Mouse (Mus musculus): ENCODE data around the gene Mlxip.

Gene Mlxip

DNA sequence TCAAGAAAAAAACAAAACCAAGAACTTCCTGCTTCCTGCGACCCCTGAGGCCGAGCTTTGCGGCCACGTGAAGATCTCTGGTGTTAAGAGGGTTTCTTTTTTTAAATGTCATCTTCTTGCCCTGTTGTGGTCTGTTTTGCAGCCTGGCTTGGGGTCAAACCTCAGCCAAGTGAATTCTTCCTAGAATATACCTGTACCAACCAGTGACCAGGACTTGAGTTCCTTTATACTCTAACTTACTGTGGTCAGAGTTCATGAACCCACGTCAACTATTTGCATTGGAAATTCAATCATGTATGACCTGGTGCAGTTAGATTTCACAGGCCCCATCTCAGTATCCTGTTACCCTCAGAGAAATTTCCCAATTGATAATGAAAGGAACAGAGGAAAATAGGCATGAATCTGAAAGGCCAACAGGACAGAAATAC is 15.1 kb upstream of the Mlxip start:
- no peak for DNase-seq (ENCODE audit: extremely low read depth, insufficient read length, low spot score)

DNA sequence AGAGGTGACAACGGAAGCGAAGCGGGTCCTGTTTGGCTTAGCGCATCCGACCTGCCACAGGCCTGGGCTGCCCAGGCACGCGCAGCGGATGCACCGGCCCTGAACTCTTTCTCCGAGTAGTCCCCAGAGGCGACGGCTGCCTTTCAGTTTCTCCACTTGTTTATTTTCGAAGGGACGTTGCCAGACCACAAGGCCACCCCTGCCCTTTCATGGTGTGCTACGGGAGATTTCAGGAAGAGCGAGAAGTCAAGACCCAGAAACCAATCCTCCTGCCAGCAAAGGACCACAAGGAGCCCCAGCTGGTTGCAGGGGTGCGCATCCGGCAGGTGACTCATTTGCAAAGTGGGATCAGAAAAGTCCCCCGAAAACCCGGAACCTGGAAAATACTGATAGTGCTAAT is 12.6 kb upstream of the Mlxip start:
- DNase-seq (ENCODE audit: extremely low read depth, insufficient read length, low spot score): peak; percentile 80

DNA sequence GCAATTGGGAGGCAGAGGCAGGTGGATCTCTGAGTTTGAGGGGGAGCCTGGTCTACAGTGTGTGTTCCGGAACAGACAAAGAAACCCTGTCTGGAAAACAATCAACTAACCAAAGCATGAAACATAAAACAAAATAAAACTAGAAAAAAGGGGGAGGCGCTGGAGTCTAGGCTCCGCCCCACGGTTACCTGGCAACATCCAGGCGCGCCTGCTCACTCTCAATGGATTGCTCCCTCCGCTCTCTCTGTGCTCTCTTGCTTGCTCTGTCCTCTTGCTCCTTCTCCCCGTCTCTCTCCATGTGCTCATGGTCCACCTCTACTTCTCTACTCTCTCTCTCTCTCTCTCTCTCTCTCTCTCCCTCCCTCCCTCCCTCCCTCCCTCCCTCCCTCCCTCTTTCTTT is 11.9 kb upstream of the Mlxip start:
- DNase-seq (ENCODE audit: extremely low read depth, insufficient read length, low spot score): no peak

DNA sequence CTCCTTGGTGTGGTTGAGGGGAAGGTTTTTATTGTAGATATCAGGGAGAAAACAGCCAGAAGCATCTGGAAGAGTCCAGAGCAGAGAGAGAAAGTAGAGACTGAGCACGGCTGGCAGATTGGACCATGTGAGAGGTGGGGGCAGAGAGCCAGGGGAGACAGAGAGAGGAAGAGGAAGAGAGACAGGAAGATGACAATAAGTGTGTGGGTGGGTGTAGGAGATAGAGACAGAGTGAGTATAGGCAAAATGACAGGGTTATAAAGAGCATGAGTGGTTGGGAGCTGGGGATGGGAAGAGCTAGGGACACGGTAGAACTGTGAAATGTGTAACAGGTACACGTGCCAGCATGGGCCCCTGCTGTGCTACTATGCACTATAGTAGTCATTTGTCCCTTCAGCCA is 6.1 kb upstream of the Mlxip start:
- no peak for DNase-seq (ENCODE audit: extremely low read depth, insufficient read length, low spot score)

DNA sequence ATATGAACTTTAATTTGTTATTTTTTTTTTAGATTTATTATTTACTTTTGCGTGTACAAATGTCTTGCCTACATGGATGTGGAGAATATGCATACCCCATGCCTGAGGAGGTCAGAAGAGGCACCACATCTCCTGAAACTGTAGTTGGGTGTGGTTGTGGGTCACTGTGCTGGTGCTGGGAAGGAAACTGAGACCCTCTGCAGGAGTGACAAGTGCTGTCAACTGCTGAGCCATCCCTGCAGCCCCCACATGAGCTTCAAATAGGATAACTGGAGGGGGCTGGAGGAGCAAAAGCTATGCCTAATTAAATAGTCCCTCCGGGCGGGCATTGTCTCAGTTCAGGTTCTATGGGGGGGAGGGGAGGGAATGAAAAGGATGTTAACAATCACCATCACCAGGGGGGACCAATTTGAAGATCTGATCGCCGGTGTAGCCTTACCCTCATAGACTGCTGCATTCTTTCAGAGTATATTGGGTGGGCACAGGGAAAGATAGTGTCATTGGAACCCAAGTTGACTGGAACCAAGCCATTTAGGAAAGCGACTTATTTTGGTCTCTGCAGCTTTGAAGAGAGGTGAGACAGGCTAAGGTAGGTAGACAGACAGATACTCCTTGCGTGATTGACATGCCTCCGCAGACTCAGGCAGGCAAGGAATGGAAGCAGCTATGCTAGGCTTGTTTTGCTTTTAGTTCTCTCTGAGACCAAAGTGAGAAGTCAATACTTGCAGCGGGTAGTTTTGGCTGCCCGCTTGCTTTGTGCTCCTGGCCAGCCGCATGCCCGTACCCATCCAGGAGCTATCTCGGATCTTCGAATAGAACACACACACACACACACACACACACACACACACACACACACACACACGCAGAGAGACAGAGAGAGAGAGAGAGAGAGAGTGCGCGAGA is 3.8 kb upstream of the Mlxip start:
- DNase-seq (ENCODE audit: extremely low read depth, insufficient read length, low spot score): no peak

DNA sequence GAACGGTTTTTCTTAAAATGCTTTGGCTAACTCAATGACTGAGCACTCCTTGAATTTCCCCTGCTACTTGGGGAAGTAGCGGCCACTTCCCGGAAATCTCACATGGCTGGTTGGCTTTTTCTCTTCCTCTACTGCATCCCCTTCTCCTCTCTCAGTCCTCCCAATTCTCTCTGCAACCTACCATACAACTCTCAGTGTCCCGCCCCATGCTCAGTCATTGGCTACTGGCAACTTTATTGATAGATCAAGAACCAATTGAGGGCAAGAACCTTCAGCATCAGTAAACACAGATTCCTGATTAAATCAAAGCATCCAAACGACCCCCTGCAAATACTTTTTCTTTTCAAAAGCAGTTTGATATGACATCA is 3.2 kb upstream of the Mlxip start:
- DNase-seq (ENCODE audit: extremely low read depth, insufficient read length, low spot score): no peak

DNA sequence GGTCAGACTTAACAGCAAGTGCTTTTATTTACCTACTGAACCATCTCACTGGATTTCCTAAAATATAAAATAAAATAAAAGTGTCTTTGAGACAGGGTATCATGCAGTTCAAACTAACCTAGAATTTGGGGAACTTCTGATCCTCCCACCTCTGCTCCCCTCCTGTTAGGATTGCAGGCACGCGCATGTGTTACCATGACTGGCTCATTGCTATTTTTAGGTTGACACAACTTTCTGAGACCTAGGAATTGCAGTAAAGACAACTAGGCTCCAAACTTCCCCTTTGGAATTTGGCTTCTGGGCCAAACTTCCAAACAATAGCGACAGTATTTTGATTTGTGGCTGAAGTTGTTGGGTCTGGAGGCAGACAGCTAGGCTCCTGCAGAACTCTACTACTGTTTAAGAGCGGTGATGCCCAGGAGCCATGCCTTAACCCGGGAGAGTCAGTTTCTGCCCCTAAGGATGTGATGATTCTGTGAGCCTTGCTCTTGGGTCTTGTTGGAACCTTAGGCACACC is 754 bp upstream of the Mlxip start:
- DNase-seq (ENCODE audit: extremely low read depth, insufficient read length, low spot score): no peak

DNA sequence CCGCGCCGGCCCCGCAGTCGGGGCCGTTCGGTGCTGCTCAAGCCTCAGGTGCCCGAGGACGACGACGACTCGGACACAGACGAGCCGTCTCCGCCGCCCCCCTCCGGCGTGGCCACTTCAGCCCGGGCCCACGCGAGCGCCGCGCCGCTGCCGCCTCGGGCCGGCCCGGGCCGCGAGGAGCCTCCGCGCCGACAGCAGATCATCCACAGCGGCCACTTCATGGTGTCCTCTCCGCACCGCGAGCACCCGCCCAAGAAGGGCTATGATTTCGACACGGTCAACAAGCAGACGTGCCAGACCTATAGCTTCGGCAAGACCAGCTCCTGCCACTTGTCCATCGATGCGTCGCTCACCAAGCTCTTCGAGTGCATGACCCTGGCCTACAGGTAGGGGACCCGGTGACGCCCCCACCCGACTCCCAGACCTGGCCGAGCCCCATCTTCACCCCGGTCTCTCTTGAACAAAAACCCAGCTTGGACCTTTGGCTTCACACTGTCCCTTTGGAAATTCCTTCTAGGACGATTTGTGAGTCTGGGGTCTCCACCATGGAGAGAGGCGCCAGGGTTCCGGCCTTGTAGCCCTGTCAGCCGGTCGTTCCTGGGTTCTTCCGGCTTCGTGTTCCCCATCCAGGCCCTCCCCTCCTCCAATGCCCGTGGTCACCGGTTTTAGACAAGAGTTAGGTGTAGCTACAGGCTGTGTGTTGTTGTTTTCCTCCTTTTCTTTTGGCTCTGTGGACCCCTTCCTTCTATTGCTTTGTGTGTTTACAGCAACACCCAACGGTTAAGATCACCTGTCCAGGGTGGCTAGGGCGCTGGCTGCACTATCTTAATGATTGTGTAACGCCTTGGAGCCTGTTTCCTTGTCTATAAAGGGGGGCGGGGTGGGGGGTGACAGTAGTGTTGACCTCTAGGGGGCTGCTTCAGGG is 621 bp downstream of the Mlxip start:
- DNase-seq (ENCODE audit: extremely low read depth, insufficient read length, low spot score): peak; percentile 60

DNA sequence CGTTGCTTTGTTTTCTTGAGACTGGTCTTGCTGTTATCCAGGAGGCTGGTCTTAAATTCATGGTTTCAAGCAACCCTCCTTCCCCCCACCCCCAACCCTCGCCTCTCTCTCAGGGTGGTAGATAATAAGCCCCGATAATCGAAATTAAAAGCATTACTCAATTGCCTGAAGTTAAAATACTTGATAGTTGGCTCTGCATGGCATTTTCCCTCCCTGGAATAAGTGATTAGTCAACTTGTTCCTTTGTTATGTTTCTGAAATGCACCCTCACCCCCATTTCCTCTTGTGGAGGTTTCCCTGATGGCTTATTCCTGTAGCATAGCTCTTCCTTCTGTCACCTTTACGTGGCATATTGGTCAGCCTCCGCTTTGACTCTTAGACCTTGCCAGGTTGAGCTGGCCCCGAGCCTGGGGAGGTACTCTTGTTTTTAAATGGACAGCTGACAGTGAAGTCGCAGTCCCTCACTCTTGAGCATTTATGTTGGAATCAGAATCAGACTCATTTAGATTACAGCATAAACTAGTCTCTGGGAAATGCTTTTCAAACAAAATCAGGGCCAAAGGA is 2.4 kb downstream of the Mlxip start:
- DNase-seq (ENCODE audit: extremely low read depth, insufficient read length, low spot score): no peak

DNA sequence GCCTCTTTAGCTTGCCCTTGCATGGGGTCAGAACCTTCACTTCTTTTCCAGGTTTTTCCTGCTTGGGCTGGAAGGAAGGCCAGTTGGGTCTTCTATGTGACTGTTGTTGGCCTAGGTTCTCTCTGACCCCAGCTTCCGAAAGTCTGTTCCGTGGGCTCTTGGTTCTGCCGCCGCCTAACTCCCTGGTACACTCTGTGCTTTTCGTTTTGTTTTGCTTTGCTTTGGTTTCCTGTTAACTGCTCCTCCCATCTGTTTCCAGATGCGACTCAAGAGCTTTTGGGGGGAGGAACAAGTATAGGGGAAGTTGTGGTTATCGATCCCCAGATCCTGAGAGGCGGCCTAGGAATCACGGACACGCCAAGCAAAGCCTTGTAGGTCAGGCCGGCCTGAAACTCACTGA is 3.2 kb downstream of the Mlxip start:
- no peak for DNase-seq (ENCODE audit: extremely low read depth, insufficient read length, low spot score)

DNA sequence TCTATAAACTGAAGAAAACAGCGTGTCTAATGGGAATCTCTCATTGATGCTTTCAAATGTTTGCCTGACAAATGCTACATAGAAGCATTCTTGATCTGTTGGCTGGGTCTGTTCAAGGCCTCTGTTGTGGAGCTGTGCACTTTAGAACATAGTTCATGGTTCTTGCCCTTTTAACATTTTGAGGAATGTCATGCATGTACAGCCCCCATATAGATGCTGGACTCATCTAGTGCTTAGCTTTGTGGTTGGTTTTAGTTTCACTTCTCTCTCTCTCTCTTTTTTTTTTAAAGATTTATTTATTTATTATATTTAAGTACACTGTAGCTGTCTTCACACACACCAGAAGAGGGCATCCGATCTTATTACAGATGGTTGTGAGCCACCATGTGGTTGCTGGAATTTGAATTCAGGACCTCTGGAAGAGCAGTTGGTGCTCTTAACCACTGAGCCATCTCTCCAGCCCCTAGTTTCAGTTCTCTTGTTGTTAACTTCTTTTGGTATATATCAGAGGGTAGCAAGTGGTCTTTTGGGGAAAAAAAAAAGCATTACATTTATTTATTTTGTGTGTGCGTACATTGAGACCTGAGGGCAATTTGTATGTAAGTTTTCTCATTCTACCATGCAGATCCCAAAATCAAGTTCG is 4.4 kb downstream of the Mlxip start:
- no peak for DNase-seq (ENCODE audit: extremely low read depth, insufficient read length, low spot score)

DNA sequence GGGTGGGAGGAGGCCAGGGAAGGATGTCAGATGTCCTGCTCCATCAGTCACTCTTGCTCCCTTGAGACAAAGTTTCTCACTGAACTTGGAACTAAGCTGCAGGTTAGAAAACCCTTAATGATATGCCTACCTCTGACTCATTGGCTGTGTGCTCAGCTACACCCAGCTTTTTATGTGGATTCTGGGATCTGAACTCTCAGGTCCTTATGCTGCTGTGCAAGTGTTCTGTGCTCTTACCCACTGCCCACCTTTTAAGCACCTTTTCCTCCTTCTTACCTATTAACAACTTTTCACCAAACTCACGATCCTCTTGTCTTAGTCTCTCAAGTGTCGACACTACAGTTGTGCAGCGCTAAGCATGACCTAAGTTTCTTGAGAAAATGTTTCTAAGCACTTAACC is 9.9 kb downstream of the Mlxip start:
- DNase-seq (ENCODE audit: extremely low read depth, insufficient read length, low spot score): no peak

DNA sequence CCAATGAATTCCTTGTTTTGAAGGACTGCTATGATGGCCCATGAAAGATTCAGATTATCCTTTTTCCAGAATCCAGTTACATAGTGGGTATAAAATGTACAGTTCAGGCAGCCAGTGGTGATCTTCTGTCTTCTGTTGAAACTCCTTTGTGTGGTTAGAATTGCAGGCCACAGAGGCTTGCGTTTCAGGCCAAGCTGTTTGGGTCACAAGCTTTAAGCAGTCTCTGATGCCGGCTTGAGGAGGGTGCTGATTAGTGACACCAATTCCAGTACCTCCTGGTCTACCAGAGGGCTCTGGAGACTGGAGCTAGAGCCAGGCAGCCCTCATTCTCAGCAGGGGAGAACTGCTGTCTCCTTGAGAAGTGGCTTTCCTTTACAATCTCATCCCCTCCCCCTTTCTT is 12.4 kb downstream of the Mlxip start:
- no peak for DNase-seq (ENCODE audit: extremely low read depth, insufficient read length, low spot score)

DNA sequence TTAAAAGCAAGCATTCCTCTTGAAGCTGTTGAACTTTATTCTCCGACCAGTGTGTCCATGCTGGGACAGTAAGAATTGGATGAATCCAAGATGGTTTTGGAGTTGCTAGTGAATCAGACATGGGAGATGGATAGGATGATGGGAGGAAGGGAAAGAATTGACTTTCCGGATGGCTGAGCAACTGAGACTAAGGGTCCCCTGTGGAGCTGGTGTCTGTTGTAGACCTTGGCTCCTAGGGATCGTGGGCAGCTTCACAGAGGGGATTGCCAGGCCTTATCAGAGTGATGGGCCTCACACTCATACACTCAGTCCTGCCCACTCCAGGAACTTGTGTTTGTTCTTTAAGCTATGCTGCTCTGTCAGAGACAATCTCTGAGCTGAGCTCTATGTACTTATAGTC is 13.6 kb downstream of the Mlxip start:
- no peak for DNase-seq (ENCODE audit: extremely low read depth, insufficient read length, low spot score)

DNA sequence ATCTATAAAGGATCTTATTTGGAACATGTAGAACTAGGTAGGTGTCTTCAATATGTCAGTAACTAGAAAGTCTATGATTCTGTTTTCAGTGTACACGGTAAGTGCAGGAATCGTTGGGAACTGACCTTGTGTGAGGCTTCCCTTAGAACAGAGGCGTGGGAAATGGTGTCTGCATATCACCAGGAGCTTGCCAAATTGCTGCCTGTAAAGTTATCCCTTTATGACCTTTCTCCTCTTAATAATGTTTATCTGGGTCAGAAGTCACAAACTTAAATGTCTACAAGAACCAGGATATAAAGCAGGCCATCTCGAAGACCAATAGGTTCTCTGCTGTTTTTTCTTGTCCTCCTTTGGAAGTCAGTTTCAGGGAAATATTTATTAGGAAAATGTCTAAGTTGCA is 17.6 kb downstream of the Mlxip start:
- no peak for DNase-seq (ENCODE audit: extremely low read depth, insufficient read length, low spot score)

DNA sequence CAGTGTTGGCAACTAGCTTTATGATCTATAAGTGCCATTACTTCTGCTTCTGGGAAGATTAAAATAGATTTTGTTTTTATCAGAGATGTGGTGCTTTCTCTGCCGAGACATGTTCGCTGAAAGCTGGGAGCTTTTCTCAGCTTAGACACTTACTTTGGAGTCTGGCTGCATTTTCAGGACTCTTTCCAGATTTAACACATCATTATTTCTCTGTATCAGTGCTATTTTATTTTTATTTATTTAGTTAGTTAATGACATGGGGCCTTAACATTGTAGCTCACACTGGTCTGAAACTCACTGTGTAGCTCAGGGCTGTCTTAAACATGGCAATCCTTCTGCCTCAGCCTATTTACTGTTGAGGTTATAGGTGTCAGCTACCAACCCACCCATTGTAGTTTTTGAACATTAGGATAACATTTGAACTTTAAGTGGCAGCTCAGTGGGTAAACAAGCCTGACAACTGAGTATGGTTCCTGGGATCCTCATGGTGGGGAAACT is 19.3 kb downstream of the Mlxip start:
- no peak for DNase-seq (ENCODE audit: extremely low read depth, insufficient read length, low spot score)

DNA sequence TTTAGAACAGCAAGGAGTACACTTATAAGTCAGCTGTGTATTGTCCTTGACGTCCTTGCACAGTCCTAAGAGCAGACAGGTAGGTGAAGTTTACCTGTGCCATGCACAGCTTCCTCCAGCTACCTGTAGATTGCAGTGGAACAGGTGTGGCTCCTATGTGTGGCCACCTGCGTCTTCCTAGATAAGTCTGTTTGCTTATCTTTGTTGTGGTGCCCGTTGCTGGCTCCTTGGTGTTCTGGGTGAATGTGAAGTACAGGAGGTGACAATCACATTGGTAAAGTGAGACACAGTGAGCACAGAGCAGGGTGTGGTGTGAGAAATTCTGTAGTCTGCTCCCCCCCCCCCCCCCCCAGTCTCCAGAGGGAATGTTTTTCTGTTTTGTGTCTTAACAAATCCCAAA is 21.6 kb downstream of the Mlxip start:
- DNase-seq (ENCODE audit: extremely low read depth, insufficient read length, low spot score): no peak

DNA sequence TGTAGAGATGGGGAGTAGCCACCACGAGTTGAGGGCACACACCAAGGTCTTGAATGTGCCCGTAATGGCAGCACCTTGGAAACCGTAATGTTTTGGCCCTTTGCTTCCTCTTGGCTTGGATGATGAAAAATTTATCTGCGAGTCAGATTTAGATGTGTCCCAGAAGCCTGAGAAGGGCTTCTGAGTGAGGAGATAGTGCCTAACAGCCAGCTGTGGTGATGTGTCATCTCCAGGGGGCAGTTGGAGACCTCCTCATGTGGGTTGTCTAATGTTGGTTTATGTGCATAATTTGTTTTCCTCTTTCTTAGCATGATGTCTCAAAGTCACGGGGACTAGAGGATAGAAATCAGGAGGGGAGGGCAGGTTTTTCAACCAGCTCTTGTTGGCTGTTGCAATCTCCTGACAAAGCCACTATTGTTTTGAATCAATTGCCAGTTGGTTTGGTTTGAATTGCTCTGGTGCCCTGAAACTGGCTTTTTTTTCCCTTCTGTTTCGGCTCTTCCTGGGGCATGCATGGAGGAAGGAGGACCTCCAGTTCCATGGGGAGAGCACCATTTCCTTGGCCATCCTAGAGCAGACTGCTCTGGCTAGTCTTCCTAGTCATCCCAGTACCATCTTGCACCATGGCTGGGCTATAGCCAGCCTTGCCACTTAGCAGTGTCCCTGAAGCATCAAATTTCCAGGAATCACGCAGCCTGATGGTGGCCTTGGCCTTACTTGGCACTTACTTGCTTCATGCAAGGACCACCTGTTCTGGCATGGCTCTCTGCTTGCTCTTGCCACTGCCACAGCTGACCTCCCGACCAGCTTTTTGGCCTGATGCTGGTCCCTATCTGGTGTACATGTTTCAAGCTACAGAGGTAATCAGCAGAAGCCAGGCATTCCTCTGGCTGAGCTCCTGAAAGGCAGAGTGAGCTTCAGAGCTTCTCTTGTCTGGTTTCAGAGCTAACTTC is 22.2 kb downstream of the Mlxip start:
- DNase-seq (ENCODE audit: extremely low read depth, insufficient read length, low spot score): no peak

DNA sequence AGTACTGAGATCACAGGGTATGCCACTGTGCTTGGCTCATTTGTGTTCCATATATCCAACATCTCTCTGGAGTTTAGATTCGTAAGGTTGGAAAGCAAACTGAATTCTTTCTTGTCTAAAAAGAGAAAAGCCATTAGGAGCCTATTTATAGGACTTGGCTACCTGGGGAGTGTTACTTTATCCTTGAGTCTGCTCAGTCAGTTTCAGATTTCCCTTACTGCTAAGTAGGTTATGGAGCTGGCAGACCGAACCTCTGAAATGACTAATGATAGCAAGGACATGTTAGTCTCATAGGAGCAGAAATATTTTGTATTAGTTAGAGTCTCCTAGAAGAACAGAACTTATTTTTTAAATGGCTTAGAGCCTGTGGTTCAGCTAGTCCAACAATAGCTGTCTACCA is 29.3 kb downstream of the Mlxip start:
- DNase-seq (ENCODE audit: extremely low read depth, insufficient read length, low spot score): no peak
